Mouse (Mus musculus): ENCODE results near the gene Cyp2e1.

Gene Cyp2e1

GRCm38 (mm10) chr7:140810496-140810895 lies 47.0 kb downstream of the Cyp2e1 start:
- no peak for DNase-seq (ENCODE audit: extremely low spot score, low spot score)

DNA sequence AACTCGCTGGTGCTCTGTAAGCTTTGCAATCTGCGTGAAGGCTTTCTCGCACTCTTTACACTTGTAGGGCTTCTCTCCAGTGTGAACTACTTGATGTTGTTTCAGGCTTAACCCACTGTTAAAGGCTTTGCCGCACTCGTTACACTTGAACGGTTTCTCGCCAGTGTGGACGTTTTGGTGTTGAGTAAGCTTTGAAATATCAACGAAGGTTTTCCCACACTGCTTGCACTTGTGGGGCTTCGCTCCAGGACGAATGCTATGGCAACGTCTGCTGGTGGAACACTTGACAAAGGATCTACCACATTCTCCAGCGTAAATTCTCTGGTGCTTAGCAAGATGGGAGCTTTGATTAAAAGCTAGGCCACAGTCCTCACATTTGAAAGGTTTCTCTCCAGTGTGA lies 48.2 kb downstream of the Cyp2e1 start:
- DNase-seq (ENCODE audit: extremely low spot score, low spot score): no peak

- DNase-seq (ENCODE audit: extremely low spot score, low spot score): no peak
Observed at GRCm38 (mm10) chr7:140812850-140813249, 49.3 kb downstream of the Cyp2e1 start.

DNA sequence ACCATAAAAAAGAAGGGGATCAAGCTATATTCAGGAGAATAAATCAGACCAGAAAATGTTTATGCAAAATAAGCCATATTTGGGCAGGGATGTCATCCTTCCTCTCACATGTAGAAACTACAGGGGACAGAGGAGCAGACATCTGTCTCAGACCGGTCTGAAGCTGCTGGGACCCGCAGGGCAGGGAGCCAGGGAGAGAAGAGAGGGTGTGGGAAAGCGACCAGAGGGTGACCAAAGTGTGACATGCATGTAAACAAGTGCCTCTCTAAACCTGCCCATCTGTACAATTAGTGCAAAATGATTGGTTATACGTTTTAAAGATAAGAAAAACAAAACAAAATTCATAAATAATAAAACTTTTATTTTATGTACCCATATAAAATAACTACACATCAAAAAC lies 56.6 kb downstream of the Cyp2e1 start:
- no peak for DNase-seq (ENCODE audit: extremely low spot score, low spot score)

- no peak for DNase-seq (ENCODE audit: extremely low spot score, low spot score)
Observed at GRCm38 (mm10) chr7:140821305-140821652, 57.7 kb downstream of the Cyp2e1 start.

- DNase-seq (ENCODE audit: extremely low spot score, low spot score): peak; percentile 61
Observed at GRCm38 (mm10) chr7:140821653-140822329, 58.3 kb downstream of the Cyp2e1 start, which contains the start of gene Zfp941. Zfp941 (minus strand) TSS chr7:140822178.

GRCm38 (mm10) chr7:140822731-140823130 lies 59.2 kb downstream of the Cyp2e1 start:
- no peak for DNase-seq (ENCODE audit: extremely low spot score, low spot score)
